Mouse (Mus musculus) left cerebral cortex, adult 18-20 months (tissue): ENCODE results near the gene Rsg1. TPM values are rescaled to one million over a fixed set of nuclear protein-coding genes. Genes with fewer than 3 reads are reported as not detected.
A peak's percentile ranks its signal among the peaks of the same experiment; 100 is the strongest.

Experiments
- DNase-seq, 2 experiments: peaks; one replicate each; pipeline ENCODE4 v3.0.0; 2021 to 2022; ENCODE audit warnings: low spot score in 2 of 2, mixed read lengths in 1 of 2
- total RNA-seq, 2 experiments: library from RNA; stranded (reverse); gene quantifications; 2 replicates each; pipeline ENCODE4 v1.2.3; 2021

The Rsg1 gene
- total RNA-seq, 2 experiments from 2014 or later, result 3.6 to 4.3 TPM

- no peak for DNase-seq
Measured at GRCm38 (mm10) chr4:141246089-141246997, 32.6 kb downstream of the Rsg1 start.

- DNase-seq, result no peak
Measured at GRCm38 (mm10) chr4:141246998-141247350, 33.2 kb downstream of the Rsg1 start.

- DNase-seq, result no peak
Measured at GRCm38 (mm10) chr4:141247776-141248613, 34.2 kb downstream of the Rsg1 start.

GRCm38 (mm10) chr4:141248614-141248978, 34.8 kb downstream of the Rsg1 start:
- DNase-seq, result no peak

- no peak for DNase-seq
Measured at GRCm38 (mm10) chr4:141249383-141249782, 35.6 kb downstream of the Rsg1 start.

GRCm38 (mm10) chr4:141251071-141251470, 37.3 kb downstream of the Rsg1 start:
- DNase-seq, result no peak

- DNase-seq, result no peak
Measured at GRCm38 (mm10) chr4:141252641-141253040, 38.9 kb downstream of the Rsg1 start.

- no peak for DNase-seq
Measured at GRCm38 (mm10) chr4:141254234-141254633, 40.5 kb downstream of the Rsg1 start.

GRCm38 (mm10) chr4:141257440-141257839, 43.7 kb downstream of the Rsg1 start:
- no peak for DNase-seq

- no peak for DNase-seq
Measured at GRCm38 (mm10) chr4:141259413-141259812, 45.7 kb downstream of the Rsg1 start.

- DNase-seq, result no peak
Measured at GRCm38 (mm10) chr4:141260007-141260723, 46.4 kb downstream of the Rsg1 start.

GRCm38 (mm10) chr4:141262906-141263637, 49.3 kb downstream of the Rsg1 start:
- DNase-seq, result no peak

GRCm38 (mm10) chr4:141265979-141266637, 52.4 kb downstream of the Rsg1 start:
- no peak for DNase-seq

- no peak for DNase-seq
Measured at GRCm38 (mm10) chr4:141267250-141267649, 53.5 kb downstream of the Rsg1 start.

- DNase-seq, result peak; percentile 58 to 66
Measured at GRCm38 (mm10) chr4:141267837-141268236, 54.1 kb downstream of the Rsg1 start.

GRCm38 (mm10) chr4:141268350-141268749, 54.6 kb downstream of the Rsg1 start:
- no peak for DNase-seq

- DNase-seq, result no peak
Measured at GRCm38 (mm10) chr4:141269080-141269479, 55.3 kb downstream of the Rsg1 start.

GRCm38 (mm10) chr4:141270201-141270940, 56.6 kb downstream of the Rsg1 start:
- no peak for DNase-seq

GRCm38 (mm10) chr4:141271228-141271627, 57.5 kb downstream of the Rsg1 start:
- DNase-seq, result no peak

- DNase-seq, result no peak
Measured at GRCm38 (mm10) chr4:141271721-141272120, 58.0 kb downstream of the Rsg1 start.
